Mouse (Mus musculus): ENCODE measurements around the gene Gm5134.

The Gm5134 gene

DNA sequence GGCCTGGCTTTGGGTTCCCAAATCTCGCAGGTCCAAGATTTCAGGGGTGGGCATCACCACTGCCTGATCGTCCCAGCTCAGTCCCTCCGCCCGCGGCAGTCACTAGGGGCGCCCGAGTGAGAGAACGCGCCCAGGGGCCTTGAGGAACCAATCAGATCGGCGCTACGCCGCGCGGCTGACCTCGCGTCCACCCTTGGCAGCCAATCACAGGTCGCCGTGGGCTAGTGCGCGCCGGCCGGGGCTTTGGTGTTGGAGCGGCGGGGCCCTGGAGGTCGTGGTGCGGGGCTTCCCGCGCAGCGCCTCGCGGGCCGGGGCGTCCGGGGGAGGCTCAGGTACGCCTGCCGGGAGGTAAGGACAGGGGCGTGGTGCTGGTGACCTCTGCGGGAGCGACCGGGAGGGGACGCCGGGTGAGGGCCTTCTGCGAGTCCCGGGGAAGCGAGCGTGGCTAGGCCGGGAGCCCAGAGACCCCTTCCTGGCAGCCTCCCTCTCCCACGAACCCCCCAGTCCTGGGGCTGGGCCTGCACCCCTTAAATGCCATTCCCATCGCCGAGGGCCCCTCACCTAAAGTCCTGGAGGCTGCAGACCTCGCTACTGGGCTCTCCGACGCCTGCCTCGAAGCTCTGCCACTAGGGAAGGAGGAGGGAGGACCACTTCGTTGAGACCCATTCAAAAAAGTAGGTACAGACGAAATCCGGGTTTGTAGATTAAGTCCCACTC, 78.2 kb downstream of the Gm5134 start, which contains the start of gene Zfp280b:
Gene Zfp280b (plus strand): TSS at position 249 of the 717 bp plus-strand sequence.
- in situ Hi-C loops (cut with MboI, MseI): loop anchor here (10.0 kb wide), 1 partner anchor 1972 kb away; no protein-coding TSS in a partner anchor

DNA sequence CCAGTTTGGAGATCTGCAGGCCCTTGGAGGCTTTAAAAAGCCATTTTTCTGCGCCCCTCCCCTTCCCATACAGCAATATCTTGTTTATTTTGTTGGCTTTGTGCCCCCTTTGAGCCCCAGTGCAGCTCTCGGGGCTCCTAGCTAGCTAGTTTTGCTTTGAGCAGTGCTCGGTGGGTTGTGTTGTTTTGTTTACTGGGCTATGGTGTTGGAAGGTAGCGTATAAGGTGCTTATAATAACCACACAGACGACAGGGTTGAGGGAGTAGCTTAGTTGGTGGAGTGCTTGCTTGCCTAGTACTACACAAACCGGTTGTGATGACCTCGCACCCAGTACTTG, 78.8 kb downstream of the Gm5134 start:
- in situ Hi-C loops (cut with MboI, MseI): loop anchor here (10.0 kb wide), 1 partner anchor 1972 kb away; no protein-coding TSS in a partner anchor

DNA sequence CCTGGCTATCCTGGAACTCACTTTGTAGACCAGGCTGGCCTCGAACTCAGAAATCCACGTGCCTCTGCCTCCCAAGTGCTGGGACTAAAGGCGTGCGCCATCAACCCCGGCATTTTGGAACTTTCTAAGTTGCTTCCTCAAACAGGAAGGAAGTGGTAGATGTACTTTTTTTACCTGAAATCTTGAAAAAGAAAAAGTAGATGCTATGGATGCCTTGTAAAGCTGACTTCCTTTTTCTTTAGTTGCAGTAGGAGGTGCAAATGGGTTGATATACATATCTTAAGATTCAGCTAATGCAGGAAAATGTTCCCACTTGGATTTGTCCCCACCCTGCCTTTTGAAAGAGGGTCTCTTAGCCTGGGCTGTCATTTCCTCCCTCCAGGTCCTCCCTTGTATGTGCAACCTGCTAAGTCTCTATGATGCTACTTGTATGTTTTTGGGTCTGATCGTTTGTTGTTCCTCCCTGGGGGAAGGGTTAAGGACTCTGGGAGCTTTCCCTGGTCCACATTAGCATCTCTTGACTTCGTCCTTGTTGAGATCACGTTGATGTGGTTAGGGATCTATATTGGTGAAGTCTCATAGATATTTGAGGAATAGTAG, 79.8 kb downstream of the Gm5134 start:
- in situ Hi-C loops (cut with MboI, MseI): loop anchor here (10.0 kb wide), 1 partner anchor 1971 kb away; no protein-coding TSS in a partner anchor

- in situ Hi-C loops (cut with MboI, MseI): loop anchor here (10.0 kb wide), 1 partner anchor 1970 kb away; no protein-coding TSS in a partner anchor
Observed at GRCm38 (mm10) chr10:76035277-76035676, 81.0 kb downstream of the Gm5134 start.

GRCm38 (mm10) chr10:76036962-76037361, 82.6 kb downstream of the Gm5134 start:
- in situ Hi-C loops (cut with MboI, MseI): loop anchor here (10.0 kb wide), 1 partner anchor 1968 kb away; no protein-coding TSS in a partner anchor

GRCm38 (mm10) chr10:76045343-76045742, 91.0 kb downstream of the Gm5134 start:
- in situ Hi-C loops (cut with MboI, MseI): no loop called here

GRCm38 (mm10) chr10:76046754-76047153, 92.4 kb downstream of the Gm5134 start:
- in situ Hi-C loops (cut with MboI, MseI): no loop called here

DNA sequence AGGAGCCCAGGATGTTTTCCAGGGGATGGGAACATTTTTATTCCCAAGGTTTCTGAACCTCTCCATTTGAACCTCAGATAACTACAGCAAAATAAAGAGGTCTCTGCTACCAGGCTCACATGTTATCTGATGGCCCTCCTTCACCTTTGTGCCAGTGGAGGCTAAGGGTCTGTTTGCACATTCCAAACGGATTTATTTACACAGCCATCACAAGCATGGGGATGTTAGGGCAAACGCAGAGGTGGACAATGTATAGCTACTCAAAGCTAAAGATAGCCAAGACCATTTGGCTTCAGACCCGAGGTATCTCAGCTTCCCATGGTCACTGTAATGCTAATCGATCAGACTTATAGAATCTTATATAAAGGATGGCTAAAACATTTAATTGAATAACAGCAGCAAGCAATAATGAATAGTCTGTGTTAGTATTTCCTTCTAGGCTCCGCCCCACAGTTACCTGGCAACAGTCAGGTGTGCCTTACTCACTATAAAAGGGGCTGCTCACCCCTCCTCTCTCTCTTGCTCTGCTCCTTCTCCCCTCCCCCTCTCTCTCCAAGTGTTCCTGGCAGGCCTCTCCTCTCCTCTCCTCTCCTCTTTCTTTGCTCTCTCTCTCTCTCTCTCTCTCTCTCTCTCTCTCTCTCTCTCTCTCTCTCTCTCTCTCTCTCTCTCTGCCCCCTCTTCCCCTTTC, 93.0 kb downstream of the Gm5134 start:
- in situ Hi-C loops (cut with MboI, MseI): no loop called here

GRCm38 (mm10) chr10:76048967-76049366, 94.7 kb downstream of the Gm5134 start:
- in situ Hi-C loops (cut with MboI, MseI): no loop called here

DNA sequence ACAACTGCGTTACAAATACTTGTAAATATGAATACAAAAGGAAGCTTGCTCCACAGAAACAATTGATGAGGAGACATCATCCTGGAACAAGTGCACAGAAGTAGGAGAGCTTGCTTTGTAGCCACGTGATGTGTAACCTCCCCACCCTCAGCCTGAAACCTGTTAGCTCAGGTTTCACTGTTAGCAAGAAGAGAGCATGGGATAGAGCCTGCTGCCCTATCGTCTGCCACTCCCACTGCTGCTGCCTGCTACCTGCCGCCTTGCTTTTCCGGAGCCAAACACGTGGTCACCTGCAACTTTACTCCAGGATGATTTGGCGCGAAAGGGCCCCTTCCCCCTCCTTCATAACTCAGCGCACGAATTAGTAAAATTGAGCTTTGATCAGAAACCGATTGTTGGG, 97.5 kb downstream of the Gm5134 start:
- in situ Hi-C loops (cut with MboI, MseI): no loop called here

Data from T-helper 2 cell (primary cell).